Mouse (Mus musculus) cortical plate, adult 2 months (tissue): ENCODE data around the gene Prpf38b. TPM values are rescaled to one million over a fixed set of nuclear protein-coding genes. Genes with fewer than 3 reads are reported as not detected.

Experiments used
- H3K27ac ChIP-seq: fragments of 200-500 bp; 2 replicates; pipeline ENCODE4 v1.5.1; 2012; ENCODE audit warnings: low read length, control low read depth, inconsistent platforms; ENCODE audit not compliant: insufficient read depth
- H3K4me1 ChIP-seq: fragments of 200-500 bp; 2 replicates; pipeline ENCODE4 v1.6.1; 2011; ENCODE audit warnings: low read length; ENCODE audit not compliant: control insufficient read depth, insufficient read depth
- H3K4me3 ChIP-seq: fragments of 200-500 bp; 2 replicates; pipeline ENCODE4 v1.5.1; 2011; ENCODE audit warnings: mild to moderate bottlenecking, low read length, control low read depth; ENCODE audit not compliant: insufficient read depth
- CTCF ChIP-seq: fragments of 200-500 bp; IDR thresholded peaks from 2 replicates; pipeline ENCODE4 v1.5.1; 2011; ENCODE audit warnings: mild to moderate bottlenecking, control low read depth, low read length; ENCODE audit not compliant: insufficient read depth; ENCODE audit errors: extremely low read depth
- POLR2A ChIP-seq: fragments of 200-500 bp; IDR thresholded peaks from 2 replicates; pipeline ENCODE4 v1.6.1; 2011; ENCODE audit warnings: mild to moderate bottlenecking, low read length, control low read depth; ENCODE audit not compliant: insufficient read depth; ENCODE audit errors: extremely low read depth
- polyA plus RNA-seq: library from polyadenylated mRNA; depleted of rRNA; stranded (reverse); fragments of >200 nt; gene quantifications from 2 replicates; pipeline ENCODE4 v1.2.3, GENCODE M21; 2012; rRNA removed

Prpf38b gene
- polyA plus RNA-seq = 61.7 and 71.6 TPM in 2 replicates

- Histone ChIP-seq H3K4me1 (peaks cover 1% of the 10 kb centered on the region; the same call in 1 of the 2 replicates), H3K27ac (peak within 1 kb of the TSS; percentile 61), H3K4me3 (peak within 1 kb of the TSS; percentile 69)
- TF ChIP-seq POLR2A (peak; percentile 92), CTCF (no peak)
These were observed at the start of gene Prpf38b for GRCm38 (mm10) chr3:108911548-108912413. Prpf38b (minus strand) TSS chr3:108911727.

GRCm38 (mm10) chr3:108961226-108961625 lies 49.7 kb upstream of the Prpf38b start:
- TF ChIP-seq CTCF = no peak
- TF ChIP-seq POLR2A = no peak
- H3K4me1 ChIP-seq = peaks cover 7% of the 10 kb centered on the region
- H3K27ac ChIP-seq = no peak overlapping the region
- 0 out of 2 replicates have a peak overlapping the region, but pooled peaks have one; percentile 1 for H3K4me3 ChIP-seq

DNA sequence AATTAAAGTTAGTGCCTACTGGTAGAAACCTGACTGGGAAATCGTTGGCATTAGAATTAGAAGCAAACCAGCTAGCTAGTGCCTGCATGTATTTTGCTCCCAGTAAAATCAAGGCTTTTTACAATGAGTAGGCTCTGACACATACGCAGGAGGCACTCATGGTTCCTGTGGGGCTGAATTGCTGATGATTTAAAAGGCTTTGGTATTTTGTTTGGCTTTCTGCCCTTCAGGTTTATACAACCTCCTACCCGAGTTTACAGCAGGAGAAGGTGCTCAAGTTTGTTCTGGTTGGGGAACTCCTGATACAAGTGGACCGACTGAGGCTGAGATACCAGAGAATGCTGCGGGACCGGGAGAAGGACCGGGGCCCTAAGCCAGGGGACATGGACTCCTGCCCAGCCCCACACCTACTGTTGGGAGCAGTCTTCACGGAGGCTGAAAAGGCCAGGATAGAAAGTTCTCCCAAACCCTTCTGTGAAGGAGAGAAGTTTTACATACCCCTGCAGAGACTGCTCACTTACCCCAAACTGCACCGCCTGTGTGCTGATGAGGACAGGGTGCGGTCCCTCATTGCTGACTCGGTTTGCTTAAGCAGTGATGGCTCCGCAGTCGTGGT lies 48.3 kb upstream of the Prpf38b start:
- Histone ChIP-seq H3K4me1 (peaks cover 7% of the 10 kb centered on the region), H3K27ac (no peak overlapping the region), H3K4me3 (no peak overlapping the region)
- TF ChIP-seq POLR2A (no peak), CTCF (no peak)

DNA sequence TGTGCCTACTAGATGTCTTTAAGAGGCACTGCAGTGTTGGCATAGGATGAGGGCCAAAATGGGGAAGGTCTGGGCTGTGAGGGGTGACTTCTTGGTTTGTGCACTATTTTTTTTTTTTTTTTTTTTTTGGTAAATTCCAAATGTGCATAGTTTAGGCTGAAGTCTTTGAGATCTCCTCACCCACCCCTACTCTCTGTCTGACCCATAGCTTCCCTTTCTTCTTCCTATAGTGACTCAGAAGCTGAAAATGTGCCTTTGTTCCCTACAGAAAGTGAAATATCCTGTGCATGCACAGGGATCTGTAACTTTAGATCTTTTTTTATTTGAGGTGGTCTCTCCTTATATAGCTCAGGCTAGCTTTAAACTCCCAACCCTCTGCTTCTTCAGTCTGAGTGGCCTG lies 46.4 kb upstream of the Prpf38b start:
- peaks cover 5% of the 10 kb centered on the region for H3K4me1 ChIP-seq
- TF ChIP-seq CTCF (no peak), POLR2A (no peak)
- H3K27ac ChIP-seq = no peak overlapping the region
- no peak overlapping the region for H3K4me3 ChIP-seq

- Histone ChIP-seq H3K4me3 (no peak overlapping the region), H3K4me1 (no peaks in the 10 kb centered on the region), H3K27ac (no peak overlapping the region)
- TF ChIP-seq POLR2A (no peak), CTCF (no peak)
These were observed 29.5 kb upstream of the Prpf38b start for GRCm38 (mm10) chr3:108940996-108941395.

GRCm38 (mm10) chr3:108940001-108940633 lies 28.6 kb upstream of the Prpf38b start, which contains the start of gene Gm9857:
Gm9857 (minus strand) TSS chr3:108940445.
- TF ChIP-seq CTCF = no peak
- TF ChIP-seq POLR2A = no peak
- peak within 1 kb of the TSS; percentile 18 for H3K4me3 ChIP-seq

GRCm38 (mm10) chr3:108939573-108939972 lies 28.0 kb upstream of the Prpf38b start, which contains the start of gene Henmt1:
Henmt1 (plus strand) TSS chr3:108939873.
- Histone ChIP-seq H3K4me3 (peak within 1 kb of the TSS; percentile 18), H3K27ac (no peak within 1 kb of the TSS), H3K4me1 (no peaks in the 10 kb centered on the region)
- no peak for TF ChIP-seq POLR2A
- TF ChIP-seq CTCF = no peak

More at GRCm38 (mm10) chr3:108940001-108940633, 28.6 kb upstream of the Prpf38b start, which contains the start of gene Gm9857:
- Histone ChIP-seq H3K27ac (no peak within 1 kb of the TSS), H3K4me1 (no peaks in the 10 kb centered on the region)

DNA sequence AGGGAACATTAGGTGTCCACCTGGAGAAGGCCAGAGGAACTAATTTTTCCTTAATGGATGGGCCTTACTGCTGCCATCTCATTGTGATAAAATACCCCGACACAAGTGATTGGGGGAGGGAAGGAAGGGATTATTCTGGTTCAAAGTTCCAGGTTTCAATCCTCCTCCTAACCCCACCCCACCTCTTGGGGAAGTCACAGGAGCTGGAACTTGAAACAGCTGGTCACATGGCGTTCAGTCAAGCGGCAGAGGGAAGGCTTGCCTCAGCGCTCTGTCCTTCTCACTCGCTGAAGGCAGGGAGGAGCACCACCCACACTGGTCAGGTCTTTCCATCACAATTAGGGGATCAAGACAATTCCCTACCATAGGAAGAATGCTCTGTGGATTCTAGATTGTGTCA lies 27.2 kb upstream of the Prpf38b start:
- TF ChIP-seq CTCF (no peak), POLR2A (no peak)
- H3K27ac ChIP-seq = no peak overlapping the region
- H3K4me1 ChIP-seq = no peaks in the 10 kb centered on the region
- H3K4me3 ChIP-seq = no peak overlapping the region

DNA sequence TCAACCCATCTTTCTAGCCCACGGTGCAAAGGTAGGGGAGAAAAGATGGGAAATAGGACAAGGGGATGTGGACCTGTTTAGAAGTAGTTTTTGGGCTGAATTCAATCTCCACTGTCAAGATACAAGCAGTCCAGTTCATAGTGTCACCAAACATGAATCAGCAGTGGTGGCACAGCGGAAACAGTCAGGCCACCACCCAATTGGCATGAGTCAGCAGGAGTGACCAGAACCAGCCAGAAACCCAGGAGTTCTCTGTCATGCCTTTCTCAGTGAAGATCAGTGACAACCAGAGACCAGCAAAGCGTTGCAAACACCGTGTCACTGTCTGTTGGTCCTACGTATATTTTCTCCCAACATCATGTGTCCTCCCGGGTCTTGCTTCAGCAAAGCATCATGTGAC lies 22.0 kb upstream of the Prpf38b start:
- Histone ChIP-seq H3K27ac (no peak overlapping the region), H3K4me3 (no peak overlapping the region), H3K4me1 (no peaks in the 10 kb centered on the region)
- no peak for TF ChIP-seq CTCF
- TF ChIP-seq POLR2A = no peak

DNA sequence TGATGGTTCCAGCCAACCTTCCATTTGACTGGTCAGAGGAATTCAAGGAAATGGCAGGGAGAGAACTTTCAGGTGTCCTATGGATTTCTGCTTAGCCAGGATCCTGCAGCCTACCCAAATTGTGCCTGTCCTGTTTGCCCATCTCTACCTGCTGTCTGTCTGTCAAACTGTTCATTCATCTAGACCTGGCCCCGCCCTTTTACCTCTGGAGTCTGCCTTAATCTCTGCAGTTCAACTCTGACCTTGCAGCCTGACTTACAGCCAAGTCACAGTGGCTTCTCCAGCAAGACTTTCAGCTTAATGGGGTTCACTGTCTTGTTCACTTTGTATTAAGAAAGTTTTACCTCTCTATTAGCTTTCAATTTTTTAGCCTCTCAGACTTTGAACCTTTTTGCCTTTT lies 14.8 kb upstream of the Prpf38b start:
- H3K27ac ChIP-seq = no peak overlapping the region
- no peak for TF ChIP-seq POLR2A
- no peak for TF ChIP-seq CTCF
- no peak overlapping the region for H3K4me3 ChIP-seq
- no peaks in the 10 kb centered on the region for H3K4me1 ChIP-seq
